Mouse (Mus musculus): ENCODE data around the gene Trio. TPM values are rescaled to one million over a fixed set of nuclear protein-coding genes. Genes with fewer than 3 reads are reported as not detected.
A peak's percentile ranks its signal among the peaks of the same experiment; 100 is the strongest.

The Trio gene
- polyA plus RNA-seq, 1 experiment = 187 TPM

DNA sequence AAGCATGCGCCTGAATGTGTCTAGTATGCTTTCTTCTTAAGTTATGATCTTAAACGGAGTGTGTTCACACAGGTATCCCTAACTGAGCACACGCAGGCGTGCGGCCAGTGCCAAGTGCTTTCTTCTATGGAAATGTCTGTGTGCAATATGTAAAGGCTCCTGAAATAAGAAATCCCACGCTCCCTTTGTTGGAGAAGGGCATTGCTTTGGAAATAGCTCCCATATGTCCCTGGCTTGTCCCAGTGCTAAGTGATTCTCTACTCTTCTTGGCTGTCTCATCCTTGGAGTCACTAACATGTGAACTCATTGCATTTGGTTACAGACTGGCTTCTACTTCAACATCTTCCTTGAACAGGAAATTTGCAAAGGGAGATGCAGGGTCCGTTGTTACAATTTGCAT, 340.8 kb downstream of the Trio start:
- Histone ChIP-seq H3K27ac (ENCODE audit: insufficient read depth, low read length) (no peak overlapping the region), H3K4me3 (replicated peaks; ENCODE audit: insufficient read depth, low read depth, low read length) (no peak overlapping the region), H3K27me3 (ENCODE audit: control insufficient read depth, insufficient read depth, low read length) (no peaks in the 10 kb centered on the region), H3K4me1 (ENCODE audit: control insufficient read depth, insufficient read depth, low read length) (0 out of 2 replicates have a peak, but pooled peaks cover 2% of the 10 kb centered on the region)
- 89% methylated on average over 7 of the region's 7 CpGs for WGBS
- TF ChIP-seq POLR2A (IDR thresholded peaks at IDR 0.05; ENCODE audit: borderline replicate concordance, insufficient read depth, low read length) (no peak), CTCF (IDR thresholded peaks at IDR 0.05; ENCODE audit: borderline replicate concordance, insufficient read depth, low read depth, low read length) (no peak)
- no peak for DNase-seq

DNA sequence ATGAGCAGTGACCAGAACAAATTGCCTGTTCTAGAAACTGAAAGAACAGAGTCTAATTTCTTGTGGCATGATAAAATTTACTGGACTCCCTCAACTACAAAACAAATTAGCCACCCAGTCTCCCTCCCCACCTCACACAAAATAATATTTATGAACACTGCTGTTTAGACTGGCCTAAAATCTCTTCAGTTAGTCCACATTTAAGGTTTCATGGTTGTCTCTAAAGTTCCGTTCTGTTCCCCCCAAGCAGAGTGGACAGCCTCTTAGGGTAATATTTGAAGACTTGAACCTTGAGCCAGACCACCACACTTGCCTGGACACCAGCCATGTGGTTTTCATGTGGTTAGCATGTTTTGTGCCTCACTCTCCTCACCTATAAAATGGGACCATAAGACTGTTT, 342.4 kb downstream of the Trio start:
- Histone ChIP-seq H3K27me3 (ENCODE audit: control insufficient read depth, insufficient read depth, low read length) (no peaks in the 10 kb centered on the region), H3K27ac (ENCODE audit: insufficient read depth, low read length) (no peak overlapping the region), H3K4me1 (ENCODE audit: control insufficient read depth, insufficient read depth, low read length) (0 out of 2 replicates have a peak, but pooled peaks cover 2% of the 10 kb centered on the region), H3K4me3 (replicated peaks; ENCODE audit: insufficient read depth, low read depth, low read length) (no peak overlapping the region)
- TF ChIP-seq POLR2A (IDR thresholded peaks at IDR 0.05; ENCODE audit: borderline replicate concordance, insufficient read depth, low read length) = no peak
- no peak for TF ChIP-seq CTCF (IDR thresholded peaks at IDR 0.05; ENCODE audit: borderline replicate concordance, insufficient read depth, low read depth, low read length)
- 98% methylated on average over 1 of the region's 1 CpGs for WGBS
- no peak for DNase-seq

DNA sequence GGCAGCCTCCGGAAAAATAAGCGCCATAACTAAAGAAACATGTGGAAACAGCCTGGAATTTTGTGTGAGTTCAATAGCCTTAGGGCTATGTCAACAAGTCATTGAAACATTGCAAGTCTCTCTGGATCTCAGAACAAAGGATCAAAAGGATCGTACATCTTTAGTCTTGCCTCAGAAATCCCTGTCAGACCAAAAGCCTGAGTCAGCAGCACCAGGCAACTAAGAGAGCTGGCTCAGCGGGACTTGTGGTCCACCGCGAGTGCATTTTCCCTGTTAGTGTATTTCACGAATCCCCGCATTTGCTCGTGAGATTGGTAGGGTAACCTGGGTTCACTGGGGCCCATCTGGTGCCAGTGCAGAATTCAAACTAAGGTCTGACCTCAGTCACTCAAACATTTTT, 343.0 kb downstream of the Trio start:
- peaks cover 6% of the 10 kb centered on the region for H3K4me1 ChIP-seq (ENCODE audit: control insufficient read depth, insufficient read depth, low read length)
- no peaks in the 10 kb centered on the region for H3K27me3 ChIP-seq (ENCODE audit: control insufficient read depth, insufficient read depth, low read length)
- H3K27ac ChIP-seq (ENCODE audit: insufficient read depth, low read length) = no peak overlapping the region
- H3K4me3 ChIP-seq (replicated peaks; ENCODE audit: insufficient read depth, low read depth, low read length) = no peak overlapping the region
- 77% methylated on average over 9 of the region's 9 CpGs for WGBS
- TF ChIP-seq POLR2A (IDR thresholded peaks at IDR 0.05; ENCODE audit: borderline replicate concordance, insufficient read depth, low read length) (no peak), CTCF (IDR thresholded peaks at IDR 0.05; ENCODE audit: borderline replicate concordance, insufficient read depth, low read depth, low read length) (no peak)
- no peak for DNase-seq

GRCm38 (mm10) chr15:27681419-27682187, 344.0 kb downstream of the Trio start, which contains the start of gene Otulinl:
TSS of gene Otulinl (minus strand) at chr15:27681579.
- Histone ChIP-seq H3K27ac (ENCODE audit: insufficient read depth, low read length) (no peak within 1 kb of the TSS), H3K27me3 (ENCODE audit: control insufficient read depth, insufficient read depth, low read length) (no peaks in the 10 kb centered on the region), H3K4me1 (ENCODE audit: control insufficient read depth, insufficient read depth, low read length) (peaks cover 6% of the 10 kb centered on the region), H3K4me3 (replicated peaks; ENCODE audit: insufficient read depth, low read depth, low read length) (peak within 1 kb of the TSS; percentile 66)
- 1% methylated on average over 54 of the region's 59 CpGs for WGBS
- DNase-seq = peak; percentile 96 to 99
- no peak for TF ChIP-seq CTCF (IDR thresholded peaks at IDR 0.05; ENCODE audit: borderline replicate concordance, insufficient read depth, low read depth, low read length)
- peak; percentile 83 for TF ChIP-seq POLR2A (IDR thresholded peaks at IDR 0.05; ENCODE audit: borderline replicate concordance, insufficient read depth, low read length)

DNA sequence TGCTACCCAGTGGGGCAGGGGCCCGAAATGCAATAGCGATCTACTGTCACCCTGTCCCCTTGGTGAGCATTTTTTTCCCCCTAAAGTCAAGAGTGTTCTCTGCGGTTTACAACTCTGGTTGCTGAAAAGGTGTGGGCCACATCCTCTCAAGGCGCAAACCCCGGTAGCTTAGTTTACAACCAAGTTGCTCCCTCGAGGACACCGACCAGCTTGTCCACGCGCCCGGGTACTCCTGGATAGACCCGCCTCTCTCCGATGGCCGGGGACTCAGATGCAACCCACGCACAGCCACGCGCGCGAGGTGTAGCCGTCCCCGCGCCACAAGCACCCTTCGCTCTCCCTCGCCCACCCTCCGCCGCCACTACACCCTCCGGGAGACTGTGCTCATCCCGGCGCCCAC, 344.7 kb downstream of the Trio start:
- Histone ChIP-seq H3K27ac (ENCODE audit: insufficient read depth, low read length) (no peak overlapping the region), H3K4me3 (replicated peaks; ENCODE audit: insufficient read depth, low read depth, low read length) (peak overlapping the region; percentile 57), H3K4me1 (ENCODE audit: control insufficient read depth, insufficient read depth, low read length) (peaks cover 10% of the 10 kb centered on the region), H3K27me3 (ENCODE audit: control insufficient read depth, insufficient read depth, low read length) (no peaks in the 10 kb centered on the region)
- no peak for DNase-seq
- no peak for TF ChIP-seq CTCF (IDR thresholded peaks at IDR 0.05; ENCODE audit: borderline replicate concordance, insufficient read depth, low read depth, low read length)
- no peak for TF ChIP-seq POLR2A (IDR thresholded peaks at IDR 0.05; ENCODE audit: borderline replicate concordance, insufficient read depth, low read length)
- 2% methylated on average over 26 of the region's 28 CpGs for WGBS

Other genes with a start within 250 kb of the Trio start
- 0.25 TPM in 2 replicates for gene Dnah5, start 177.9 kb upstream of the Trio start, polyA plus RNA-seq (2012; rRNA removed)